Mouse (Mus musculus): ENCODE measurements around the gene Slc25a14.

DNA sequence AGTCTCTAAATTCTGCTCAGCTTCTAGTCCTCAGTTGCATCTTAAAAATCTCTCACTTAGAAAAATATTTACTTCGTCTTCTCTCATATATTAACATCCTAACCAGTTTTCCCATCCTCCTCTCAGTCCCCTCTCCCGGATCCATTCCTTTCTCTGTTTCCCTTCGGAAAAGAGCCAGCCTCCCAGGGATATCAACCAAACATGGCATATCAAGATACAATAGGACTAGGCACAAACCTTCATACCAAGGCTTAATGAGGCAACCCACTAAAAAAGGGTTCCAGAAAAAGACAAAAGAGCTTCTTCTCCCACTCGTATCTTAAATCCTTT, 199 bp upstream of the Slc25a14 start:
- no peak for TF ChIP-seq GATA1 (IDR thresholded peaks at IDR 0.05; ENCODE audit: low read length)
- no peak for TF ChIP-seq TAL1 (IDR thresholded peaks at IDR 0.05; ENCODE audit: low read length)
